Mouse (Mus musculus) R1 (cell line): ENCODE data around the gene Eipr1.

Experiments
- DNase-seq: peaks from one replicate; pipeline ENCODE4 v3.0.0-alpha.2; 2018; ENCODE audit warnings: low read depth, low spot score

Eipr1 gene

DNA sequence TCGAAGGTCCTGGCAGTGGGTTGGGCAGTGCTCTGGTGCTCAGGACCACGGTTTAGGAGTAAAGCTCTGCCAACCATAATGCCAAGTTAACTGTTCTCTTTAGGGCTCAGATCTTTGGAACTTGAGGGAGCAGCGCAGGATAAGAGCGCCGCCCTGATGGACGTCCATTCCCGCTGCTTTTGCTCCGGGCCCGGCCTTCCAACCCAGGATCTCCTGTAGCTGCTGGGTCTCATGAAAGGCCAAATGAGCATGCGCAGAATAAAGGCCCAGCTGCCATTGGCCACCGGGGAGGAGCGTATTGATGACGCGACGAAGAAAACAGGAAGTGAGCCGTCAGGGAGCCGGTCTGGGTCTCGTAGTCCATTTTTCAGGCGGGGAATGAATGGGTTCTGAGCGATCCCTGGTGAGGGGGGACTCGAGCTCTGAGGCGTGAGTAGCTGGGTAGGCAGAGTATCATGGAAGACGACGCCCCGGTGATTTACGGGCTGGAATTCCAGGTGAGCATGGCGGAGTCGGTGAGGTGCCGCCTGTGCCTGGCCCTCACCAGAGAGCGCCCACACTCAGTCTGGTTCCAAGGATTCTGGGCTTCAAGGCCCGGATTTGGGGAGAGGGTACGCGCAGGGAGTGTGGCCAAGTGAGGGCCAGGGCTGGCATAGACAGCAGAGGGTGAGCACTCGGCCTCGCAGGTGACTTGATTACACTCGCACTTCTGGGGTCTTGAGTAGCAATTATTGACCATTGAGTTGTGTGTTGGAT is at the start of gene Eipr1:
TSS of gene Eipr1 (plus strand) at position 296 of the 756 bp plus-strand sequence.
- DNase-seq = peak; percentile 99

DNA sequence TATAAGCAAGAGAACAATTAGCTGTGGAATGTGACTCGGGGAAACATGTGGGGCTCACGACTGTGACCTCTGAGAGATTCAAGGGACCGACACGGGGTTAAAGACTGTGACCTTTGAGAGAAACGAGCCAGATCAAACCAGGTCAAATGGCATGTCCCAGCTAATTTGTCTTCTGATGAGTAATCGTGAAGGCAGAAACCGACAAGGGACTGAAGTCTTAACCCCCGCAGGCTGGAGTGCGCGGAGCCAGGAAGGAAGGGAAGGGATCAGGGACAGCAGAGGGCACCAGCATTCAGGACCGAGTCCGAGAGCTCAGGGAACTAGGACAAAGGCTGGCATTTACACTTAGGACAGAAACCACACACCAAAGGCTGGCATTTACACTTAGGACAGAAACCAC is 47.2 kb upstream of the Eipr1 start:
- DNase-seq = peak; percentile 53

DNA sequence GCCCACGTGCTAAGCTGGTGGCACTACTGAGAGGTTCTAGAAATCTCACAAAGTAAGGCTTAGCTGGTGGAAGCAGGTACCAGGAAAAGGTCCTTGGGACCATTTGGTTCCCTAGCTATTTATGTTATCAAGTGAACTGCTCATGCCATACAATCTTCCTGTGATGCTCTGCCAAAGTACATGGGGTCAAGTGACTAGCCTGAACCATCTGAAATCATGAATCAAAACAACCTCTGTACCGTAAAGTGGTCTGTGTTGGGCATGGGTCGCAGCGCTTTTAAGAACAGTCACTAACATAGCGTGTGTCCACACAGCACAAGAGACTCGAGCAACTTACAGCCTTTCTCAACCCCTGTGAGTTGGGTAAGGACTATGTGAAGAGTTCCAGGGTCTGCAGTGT is 46.4 kb upstream of the Eipr1 start:
- DNase-seq = no peak

DNA sequence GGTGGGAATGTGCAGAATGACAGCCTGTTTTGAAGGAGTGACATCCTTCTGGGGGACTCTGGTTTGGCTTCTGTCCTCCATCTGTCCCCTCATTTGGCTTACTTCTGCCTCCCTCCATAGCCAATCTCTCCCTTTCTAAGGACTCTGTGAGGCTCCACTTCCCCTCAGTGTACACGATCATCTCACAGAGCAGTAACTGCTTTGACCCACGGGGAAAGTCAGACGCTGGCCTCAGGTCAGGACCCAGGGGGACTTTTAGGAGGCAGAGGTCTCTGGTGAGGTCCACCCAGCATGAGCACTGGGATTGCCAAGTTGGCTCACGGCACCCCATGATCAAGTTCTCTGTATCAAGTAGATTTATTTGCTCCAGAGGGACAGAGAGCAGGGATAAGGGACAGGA is 43.4 kb upstream of the Eipr1 start:
- DNase-seq = no peak

DNA sequence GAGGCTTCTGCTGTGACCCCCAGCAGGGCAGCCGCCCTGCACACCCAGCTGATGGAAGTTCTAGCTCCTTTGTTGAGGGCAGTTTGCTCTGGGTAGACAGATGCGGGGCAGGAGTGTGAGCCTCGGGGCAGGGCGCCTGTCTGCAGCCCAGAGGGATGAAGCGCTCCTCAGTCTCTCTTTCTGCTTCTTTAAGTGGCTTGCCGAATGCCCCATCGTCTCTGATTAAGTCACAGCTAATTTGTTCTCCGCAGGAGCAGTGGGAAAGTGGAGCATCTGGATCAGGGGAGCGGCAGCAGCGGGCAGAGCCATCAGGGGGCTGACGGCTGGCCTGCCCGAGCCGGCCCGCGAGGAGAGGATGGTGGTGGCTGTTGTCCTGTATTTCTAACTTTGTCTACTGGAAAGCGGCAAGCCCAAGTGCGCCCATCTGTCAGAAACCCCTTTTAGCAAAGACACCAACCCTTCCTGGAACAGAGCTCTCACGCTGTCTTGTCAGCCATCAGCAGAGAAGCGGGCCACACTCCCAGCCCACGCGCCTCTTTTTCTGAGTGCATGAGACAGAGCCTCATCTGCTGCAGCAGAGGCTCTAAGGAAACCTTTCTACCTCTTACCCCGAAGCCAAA is 40.9 kb upstream of the Eipr1 start:
- no peak for DNase-seq

DNA sequence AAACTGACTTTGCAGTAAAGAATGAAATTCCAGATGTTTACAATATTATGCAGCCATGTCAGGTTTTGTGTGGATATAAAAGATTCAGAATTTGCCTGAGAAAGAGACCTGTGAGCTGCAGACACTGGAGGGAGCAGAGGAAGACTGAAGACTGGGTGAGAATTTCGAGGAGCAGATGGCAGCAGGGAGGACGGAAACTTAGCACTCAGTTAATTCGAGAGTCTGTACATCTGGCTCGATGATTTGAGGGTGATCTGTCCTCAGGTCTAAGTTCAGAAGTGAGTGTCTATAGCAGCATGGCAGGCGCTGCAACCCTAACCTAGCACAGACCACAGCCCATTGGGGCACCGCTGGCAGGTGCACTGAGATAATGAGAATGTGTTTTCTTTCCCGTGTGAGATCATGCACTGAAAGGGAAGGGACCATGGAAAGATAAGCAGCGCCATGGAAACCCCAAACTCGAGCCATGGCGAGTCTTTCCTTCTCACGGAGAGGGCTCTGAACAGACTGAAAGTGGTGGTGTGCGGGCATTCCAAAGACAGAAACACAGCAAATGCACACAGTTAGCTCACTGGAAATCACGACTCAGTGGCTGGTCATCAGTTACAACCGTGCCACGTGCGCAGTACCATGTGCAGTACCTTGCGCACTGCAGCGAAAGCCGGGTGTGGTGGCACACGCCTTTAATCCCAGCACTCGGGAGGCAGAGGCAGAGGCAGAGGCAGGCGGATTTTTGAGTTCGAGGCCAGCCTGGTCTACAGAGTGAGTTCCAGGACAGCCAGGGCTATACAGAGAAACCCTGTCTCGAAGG is 36.6 kb upstream of the Eipr1 start:
- DNase-seq = no peak

DNA sequence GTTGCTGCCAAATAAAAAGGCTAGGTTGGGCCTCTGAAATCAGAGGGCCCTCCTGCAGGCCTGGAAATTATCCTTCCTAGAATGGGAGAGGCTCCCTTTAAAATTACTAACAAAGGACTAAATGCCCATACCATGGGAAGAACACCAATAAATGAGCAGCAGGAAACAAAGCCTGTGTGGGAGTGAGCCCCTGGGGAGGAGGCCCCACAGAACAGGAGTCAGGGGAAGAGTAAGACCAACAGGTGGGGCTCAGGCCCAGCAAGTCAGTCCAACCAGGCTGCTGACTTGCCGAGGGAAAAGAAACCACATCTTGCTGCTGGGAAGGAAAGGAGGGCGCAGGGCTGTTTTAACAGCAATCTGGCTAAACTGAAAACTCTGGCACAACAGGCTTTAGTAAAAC is 34.5 kb upstream of the Eipr1 start:
- peak; percentile 75 for DNase-seq

DNA sequence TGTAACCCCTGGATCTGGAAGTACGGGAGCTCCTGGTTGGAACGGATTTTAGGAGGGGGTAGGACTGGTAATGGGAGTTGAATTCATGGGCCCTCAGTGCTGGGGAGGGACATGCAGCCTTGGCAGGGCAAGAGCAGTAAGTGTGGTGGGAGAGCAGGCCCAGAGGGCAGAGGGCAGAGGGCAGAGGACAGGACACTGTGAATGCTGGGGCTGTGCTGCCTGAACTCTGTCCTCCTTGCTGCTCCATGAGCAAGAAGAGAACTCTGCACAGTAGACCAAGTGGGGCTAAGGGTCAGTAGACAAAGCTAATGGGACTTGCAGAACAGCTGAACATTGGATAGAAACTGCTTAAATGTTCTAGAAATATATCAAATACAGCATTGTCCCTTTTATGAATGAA is 33.5 kb upstream of the Eipr1 start:
- no peak for DNase-seq

DNA sequence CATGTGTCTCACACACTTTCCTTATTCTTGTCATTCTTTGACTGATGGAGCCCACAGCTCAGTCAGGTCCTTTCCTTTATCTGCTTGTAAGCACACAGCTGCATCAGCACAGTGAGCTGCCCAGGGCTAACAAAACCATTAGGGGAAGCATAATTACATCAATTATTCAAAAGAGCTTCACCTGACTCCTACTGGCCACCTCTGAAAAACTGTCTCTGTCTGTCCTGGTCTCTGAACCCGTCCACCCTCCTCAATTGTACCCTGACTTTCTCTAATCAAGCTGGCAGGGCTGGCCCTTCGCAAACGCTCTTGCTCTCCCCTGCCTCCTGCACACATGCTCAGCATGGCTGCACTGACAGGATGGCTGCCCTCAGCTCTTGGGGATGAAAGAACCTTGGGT is 27.2 kb upstream of the Eipr1 start:
- no peak for DNase-seq

DNA sequence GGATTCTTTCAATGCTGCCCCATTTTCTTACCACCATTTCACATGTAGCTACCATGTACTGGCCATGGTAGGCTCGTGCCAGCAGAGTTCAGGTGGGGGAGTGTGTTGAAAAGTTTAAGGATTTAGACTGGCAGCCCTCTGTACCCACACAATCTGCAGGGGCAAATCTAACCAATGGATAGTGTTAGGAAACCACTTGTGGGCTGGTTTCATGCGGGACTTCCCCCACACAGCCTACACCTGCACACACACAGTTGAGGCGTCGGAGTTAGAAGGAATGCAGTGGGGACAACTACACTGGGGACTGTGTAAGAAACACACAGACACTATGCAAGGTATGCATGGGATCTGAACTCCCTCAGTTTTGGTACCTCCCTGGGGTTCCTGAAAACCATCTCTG is 25.4 kb upstream of the Eipr1 start:
- DNase-seq = no peak

DNA sequence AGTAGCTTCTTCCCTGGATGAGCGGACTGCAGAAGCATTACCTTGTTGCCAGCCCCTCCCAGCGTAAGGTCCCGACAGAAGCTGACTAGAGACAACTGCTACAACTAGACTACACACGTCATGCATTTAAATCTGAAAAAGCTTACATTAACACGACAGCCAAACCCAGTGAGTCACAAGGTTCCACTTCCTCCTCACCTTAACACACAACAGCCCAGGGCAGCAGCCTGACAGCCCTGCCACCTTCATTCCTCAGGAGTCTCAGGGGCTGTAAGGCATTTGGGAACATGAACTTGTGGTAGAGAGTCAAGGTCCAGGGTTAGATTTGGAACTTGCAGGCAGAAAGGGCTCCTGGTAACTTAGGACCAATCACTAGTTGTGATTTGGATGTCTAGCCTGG is 24.5 kb upstream of the Eipr1 start:
- peak; percentile 67 for DNase-seq

DNA sequence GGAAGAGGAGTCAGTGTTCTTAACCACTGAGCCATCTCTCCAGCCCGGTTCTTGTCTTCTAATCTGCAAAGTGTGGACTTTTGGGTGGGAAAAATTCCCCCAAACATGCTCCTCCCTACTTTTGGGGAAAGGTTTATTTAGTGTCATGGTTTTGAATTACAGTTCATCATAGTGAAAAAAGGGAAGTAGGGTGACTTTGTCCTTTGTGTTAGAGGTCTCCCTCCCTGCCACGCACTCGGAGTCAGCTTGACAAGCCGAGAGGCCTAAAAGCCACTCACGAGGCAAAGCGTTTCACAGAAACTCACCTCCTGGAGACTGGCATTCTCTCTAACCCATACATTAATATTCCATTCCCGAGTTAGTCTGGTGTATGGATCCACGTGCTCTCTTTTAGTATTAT is 19.0 kb upstream of the Eipr1 start:
- DNase-seq = peak; percentile 70

DNA sequence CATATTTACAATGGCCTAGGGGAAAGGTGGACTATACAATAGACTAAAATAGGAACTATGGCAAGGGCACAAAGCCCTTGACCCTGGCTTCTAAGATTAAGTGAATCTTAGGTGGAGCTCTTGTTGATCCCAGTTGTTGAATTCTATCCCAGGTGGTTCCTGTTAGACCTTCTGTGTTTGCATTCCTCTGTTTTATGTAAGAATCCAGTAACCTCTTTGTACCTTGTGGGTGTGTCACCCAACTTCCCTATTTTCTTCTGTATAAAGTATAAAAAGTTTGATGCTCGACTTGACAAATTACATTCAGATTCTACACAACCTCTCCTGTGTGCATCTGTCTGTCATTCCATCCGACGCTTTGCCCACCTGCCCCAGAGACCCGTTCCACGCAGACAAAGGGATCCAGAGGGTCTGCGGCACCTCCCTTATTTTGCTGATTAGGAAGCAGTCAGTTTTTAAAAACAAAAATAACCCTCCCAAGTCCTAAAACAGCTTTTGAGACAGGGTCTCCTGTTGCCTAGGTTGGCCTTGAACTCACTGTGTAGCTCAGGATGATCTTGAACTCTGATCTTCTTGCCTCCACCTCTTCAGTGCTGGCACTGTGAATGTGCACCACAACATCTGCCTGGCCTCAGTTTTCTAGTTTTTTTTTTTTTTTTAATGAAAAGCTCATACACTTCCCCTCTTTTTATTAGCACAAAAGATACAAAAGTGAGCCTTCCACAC is 17.9 kb upstream of the Eipr1 start:
- DNase-seq = peak; percentile 82

DNA sequence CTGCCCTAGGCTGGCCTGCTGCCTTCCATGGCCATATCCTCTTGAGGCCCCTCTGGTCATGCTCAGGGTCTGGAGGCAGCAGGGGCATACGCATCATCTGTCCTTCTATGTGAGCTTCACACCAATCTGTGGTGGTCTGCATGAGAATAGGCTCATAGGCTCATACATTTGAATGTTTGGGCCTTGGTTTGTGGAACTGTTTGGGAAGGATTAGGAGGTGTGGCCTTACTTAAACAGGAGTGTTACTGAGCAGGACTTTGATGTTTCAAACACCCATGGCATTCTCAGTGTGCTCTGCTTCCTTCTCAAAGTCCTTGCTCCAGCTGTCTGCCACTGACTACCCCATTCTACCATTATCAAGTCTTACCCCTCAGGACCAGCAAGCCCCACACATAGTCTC is 17.3 kb upstream of the Eipr1 start:
- DNase-seq = peak; percentile 79

DNA sequence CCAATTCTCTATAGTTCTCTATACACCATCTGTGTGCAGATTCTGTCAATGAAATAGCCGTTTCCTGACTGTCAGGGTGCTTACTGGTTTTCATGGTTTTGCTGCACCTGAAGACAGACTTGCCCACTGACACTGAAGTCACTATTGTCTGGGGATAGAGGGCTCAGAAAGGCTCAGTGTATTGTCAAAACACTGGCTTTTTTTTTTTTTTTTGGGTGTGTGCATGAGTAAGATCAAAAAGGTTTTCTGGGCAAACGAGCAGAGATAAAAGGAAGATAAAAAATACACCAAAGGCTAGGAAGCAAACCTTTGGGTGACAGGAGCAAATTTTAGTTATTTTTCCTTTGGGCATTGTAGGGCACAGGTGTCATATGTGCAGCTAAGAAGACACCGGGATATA is 16.3 kb upstream of the Eipr1 start:
- no peak for DNase-seq

DNA sequence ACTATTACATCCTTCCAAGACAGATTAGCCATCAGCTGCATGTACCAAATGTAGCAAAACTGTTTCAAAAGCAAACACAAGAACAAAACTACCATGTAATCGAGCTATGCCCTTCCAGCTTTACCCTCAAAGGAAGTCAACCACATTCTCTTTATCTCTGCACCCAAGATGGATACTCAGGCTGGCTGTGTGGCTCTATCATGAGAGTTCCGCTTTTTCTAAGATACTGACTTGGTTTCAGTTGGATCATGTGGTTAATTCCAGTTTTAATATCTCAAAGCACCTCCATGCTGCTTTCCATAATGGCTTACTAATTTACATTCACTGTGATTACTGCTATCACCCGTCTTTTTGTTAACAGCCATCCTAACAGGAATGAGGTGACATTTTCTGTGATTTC is 8.3 kb upstream of the Eipr1 start:
- DNase-seq = no peak

DNA sequence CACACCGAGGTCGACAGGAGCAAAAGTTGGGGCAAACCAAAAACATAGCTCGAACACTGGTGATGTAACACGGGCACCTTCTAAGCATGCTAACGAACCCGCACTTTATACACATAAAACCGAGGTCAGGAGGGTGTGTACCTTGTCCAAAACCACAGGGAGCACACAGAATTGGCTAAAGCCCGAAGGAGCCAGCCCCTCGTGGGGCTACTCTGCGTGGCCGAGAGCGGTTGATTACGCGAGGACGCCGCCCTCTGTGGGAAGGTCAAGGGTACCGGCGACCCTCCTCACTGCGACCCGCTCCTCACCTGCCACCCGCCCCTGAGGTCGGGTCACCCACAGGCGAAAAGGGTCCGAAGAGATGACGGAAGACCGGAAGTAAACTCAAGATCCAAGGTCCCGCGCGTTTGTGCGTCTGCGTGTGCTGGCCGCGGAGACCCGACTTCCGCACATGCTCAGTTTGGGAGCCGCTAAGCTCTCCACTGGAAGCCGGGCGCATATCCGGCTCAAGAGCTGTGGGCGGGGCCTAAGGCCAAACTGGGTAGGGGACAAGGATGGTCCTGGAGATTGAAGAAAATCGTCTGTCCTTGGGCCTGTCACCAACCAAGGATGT is 1.5 kb upstream of the Eipr1 start, which contains the start of gene Trappc12:
TSS of gene Trappc12 (minus strand) at position 452 of the 613 bp plus-strand sequence.
- peak; percentile 96 for DNase-seq

DNA sequence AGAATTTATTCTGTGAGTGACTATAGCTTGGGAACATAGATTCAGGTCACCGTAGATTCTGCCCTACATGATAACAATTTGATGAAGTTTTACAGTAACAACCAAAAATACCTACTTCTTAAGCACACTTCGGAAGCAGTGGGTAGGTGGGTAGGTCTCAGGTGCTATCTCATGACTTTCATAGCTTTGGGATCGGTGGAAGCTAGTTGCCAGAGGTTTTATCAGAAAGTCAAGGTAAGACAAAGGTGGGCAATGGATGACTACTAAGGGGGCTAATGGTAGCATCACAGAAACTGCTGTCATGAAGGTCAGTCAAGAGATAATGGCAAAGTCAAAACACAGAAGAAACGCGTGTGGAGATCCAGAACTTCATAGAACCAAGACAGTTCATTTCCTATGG is 727 bp upstream of the Eipr1 start:
- no peak for DNase-seq

DNA sequence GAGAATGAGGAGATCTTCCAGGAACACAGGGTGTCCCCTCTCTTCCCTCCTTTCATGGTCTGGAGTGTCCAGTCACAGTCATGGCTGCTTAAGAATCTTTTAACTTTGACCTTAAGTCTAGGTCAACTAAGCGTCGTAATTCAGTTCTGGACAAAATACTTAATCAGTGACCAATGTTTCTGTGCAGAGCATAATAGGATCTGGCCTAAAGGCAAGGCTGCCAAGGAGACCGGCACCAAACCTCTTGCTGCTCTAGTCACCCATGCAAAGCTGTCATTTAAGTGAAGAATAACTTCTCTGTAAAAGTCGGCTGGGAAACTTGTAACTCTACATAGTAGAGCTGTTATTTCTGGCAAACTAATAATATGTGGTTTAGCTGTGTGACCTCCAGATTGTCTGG is 4.4 kb downstream of the Eipr1 start:
- DNase-seq = no peak

DNA sequence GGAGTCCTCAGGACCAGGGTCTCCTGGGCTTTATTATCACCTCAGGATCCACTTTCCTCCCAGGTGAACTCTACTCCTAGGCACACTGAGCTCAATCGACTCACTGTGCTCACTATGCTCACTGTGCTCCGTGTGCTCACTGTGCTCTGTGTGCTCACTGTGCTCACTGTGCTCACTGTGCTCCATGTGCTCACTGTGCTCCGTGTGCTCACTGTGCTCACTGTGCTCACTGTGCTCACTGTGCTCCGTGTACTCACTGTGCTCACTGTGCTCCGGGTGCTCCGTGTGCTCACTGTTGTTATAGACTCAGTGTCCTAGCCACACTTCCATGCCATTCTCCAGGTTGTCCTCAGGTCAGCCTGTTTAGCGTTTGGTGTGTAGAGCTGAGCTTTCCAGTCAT is 18.4 kb downstream of the Eipr1 start:
- no peak for DNase-seq

DNA sequence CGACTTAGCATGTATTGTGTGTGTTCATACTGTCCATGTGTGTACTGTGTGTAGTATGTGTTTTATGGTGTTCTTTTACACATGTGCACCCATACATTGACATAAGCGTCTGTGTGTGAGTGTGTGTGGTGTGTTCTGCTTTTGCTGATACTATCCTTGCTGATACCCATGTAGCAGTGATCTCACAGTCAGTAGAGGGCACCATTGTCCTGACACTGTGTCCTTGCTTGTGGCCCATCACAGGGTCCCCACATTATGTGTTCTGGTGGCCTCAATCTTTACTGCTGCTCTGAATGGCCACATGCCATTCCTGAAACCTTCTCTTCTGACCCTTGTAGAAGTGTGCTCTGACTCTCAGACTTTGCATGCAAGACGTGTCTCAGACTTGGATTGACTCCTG is 22.2 kb downstream of the Eipr1 start:
- DNase-seq = no peak

DNA sequence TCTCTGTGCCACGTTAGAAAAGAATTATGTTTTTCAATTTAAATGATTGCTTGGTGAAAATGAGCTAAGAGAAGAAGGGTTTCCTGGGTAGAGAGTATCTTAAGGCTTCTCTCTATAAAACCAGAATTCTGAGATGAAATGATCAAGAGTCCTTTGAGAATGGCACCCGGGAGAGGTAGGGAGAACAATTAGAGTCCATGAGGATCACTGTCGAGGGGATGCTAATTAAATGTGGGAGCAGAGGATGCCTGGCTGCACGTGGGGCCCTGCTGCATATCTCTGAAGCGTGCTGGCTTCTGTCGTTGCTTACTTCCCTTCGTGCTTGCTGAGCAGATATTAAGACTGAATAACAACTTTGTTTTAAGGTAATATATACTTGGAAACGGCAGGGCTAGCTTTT is 23.5 kb downstream of the Eipr1 start:
- DNase-seq = no peak
